Mouse (Mus musculus): Measurements from ENCODE around the gene Aaed1.

DNA sequence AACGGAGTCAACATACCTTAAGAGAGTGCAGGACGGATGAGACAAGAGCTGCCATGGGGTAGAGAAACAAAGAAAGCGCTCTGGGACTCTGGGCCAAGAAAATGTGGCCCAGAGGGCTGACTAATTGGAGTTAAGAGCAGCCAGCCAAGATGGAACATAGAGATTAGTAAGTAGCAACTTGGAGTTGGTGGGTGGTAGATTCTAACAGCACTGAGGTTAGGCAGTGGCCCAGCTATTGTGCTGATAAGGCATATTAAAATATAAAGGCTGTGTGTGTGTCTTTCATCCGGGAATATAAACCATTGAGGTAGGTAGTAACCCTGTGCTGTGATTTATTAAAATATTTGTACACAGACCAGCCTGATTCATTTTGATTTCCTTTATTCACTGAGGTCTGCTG lies 26.2 kb downstream of the Aaed1 start:
- TF ChIP-seq CTCF (IDR thresholded peaks at IDR 0.05; ENCODE audit: control insufficient read depth, insufficient read depth, insufficient replicate concordance, low read depth, low read length), result no peak
- TF ChIP-seq POLR2A (IDR thresholded peaks at IDR 0.05; ENCODE audit: control insufficient read depth, low read depth, low read length), result no peak

All from testis, adult 2 months (tissue).